Mouse (Mus musculus): Measurements from ENCODE around the gene Artn.

DNA sequence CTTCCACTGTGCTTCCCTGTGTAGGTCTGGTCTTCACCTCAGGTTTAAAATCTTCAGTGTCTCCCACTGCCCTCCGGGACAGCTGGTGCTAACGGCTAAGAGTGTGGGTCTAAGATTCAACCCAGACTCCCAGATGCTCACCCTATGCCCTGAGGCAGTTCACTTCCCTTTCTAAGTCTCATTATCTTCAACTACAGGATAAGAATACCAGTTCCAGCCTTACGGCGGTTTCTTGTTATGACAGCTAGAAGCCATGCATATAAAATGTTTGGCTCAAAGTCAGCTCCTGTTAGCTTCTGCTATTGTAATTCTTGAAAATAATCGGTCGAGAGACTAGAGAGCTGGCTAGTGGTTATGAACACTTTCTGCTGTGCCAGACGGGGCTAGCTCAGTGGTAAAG lies 17.9 kb upstream of the Artn start:
- TF ChIP-seq CTCF (conservative IDR thresholded peaks at IDR 0.05; ENCODE audit: insufficient read depth, insufficient read length, low read depth, low read length) (no peak), POLR2A (IDR thresholded peaks at IDR 0.05; ENCODE audit: low read depth, low read length) (no peak)
